Mouse (Mus musculus) liver, postnatal 0 days (tissue): ENCODE data around the gene Gpr137c.

ENCODE experiments used
- CTCF ChIP-seq: sonication (generic); IDR thresholded peaks from 2 replicates; pipeline ENCODE4 v1.5.1; 2016; ENCODE audit warnings: antibody characterized with exemption, low read depth
- EP300 ChIP-seq: IDR thresholded peaks from 2 replicates; pipeline ENCODE4 v1.6.1; 2016; ENCODE audit warnings: antibody characterized with exemption, low read depth, mild to moderate bottlenecking

DNA sequence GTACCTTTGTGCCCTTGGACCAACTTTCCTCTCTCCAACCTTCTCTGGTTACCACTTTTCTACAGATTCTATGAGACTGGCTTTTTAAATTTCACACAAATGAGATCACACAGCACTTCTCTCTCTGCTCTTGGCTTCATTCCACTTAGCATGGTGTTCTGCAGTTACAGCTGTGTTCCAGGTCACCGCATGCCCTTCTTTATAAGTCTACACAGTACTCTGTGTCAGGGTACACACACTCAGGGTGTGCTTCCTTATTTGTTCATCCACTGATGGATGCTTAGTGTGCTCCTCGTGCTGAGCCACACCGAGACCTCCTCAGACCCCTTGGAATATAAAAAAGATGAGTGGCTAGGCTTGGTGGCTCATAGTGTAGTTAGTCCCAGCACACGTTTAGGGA is 100.6 kb downstream of the Gpr137c start:
- no peak for TF ChIP-seq CTCF
- TF ChIP-seq EP300: no peak
